Mouse (Mus musculus) myocyte (in vitro differentiated cells): ENCODE data around the gene Tcf7. TPM values are rescaled to one million over a fixed set of nuclear protein-coding genes. Genes with fewer than 3 reads are reported as not detected.

Source experiments
- H3K27me3 ChIP-seq: one replicate; pipeline ENCODE4 v1.6.1; 2011; ENCODE audit not compliant: control insufficient read depth, insufficient read depth, insufficient read length
- H3K36me3 ChIP-seq: one replicate; pipeline ENCODE4 v1.6.1; 2011; ENCODE audit not compliant: control insufficient read depth, insufficient read depth
- H3K4me2 ChIP-seq: one replicate; pipeline ENCODE4 v1.6.1; 2011; ENCODE audit warnings: low read depth, control low read depth
- H3K4me3 ChIP-seq: one replicate; pipeline ENCODE4 v1.5.1; 2011; ENCODE audit warnings: mild to moderate bottlenecking, control low read depth, moderate library complexity
- H3K79me2 ChIP-seq: one replicate; pipeline ENCODE4 v1.6.1; 2011; ENCODE audit not compliant: control insufficient read depth, insufficient read depth
- H3ac ChIP-seq: one replicate; pipeline ENCODE4 v1.6.1; 2011; ENCODE audit not compliant: control insufficient read depth, insufficient read length
- CEBPB ChIP-seq: IDR thresholded peaks from 2 replicates; pipeline ENCODE4 v1.6.1; 2011; ENCODE audit warnings: mild to moderate bottlenecking, moderate library complexity; ENCODE audit not compliant: poor library complexity, insufficient read depth, severe bottlenecking
- E2F4 ChIP-seq: IDR thresholded peaks from one replicate; pipeline ENCODE4 v1.6.1; 2011; ENCODE audit warnings: mild to moderate bottlenecking, control low read depth, moderate library complexity; ENCODE audit not compliant: insufficient read depth
- MAX ChIP-seq: IDR thresholded peaks from one replicate; pipeline ENCODE4 v1.6.1; 2011; ENCODE audit warnings: low read depth, mild to moderate bottlenecking, control low read depth
- MYOD1 ChIP-seq, 3 experiments: IDR thresholded peaks; one replicate each; pipeline ENCODE4 v1.6.1; 2011; ENCODE audit warnings: control low read depth in 2 of 3, low read depth in 2 of 3, mild to moderate bottlenecking in 2 of 3, moderate library complexity in 1 of 3; ENCODE audit not compliant: insufficient read length in 2 of 3, control insufficient read depth in 1 of 3
- MYOG ChIP-seq, 3 experiments: IDR thresholded peaks; one replicate each; pipeline ENCODE4 v1.6.1; 2011; ENCODE audit warnings: control low read depth in 2 of 3, low read depth in 2 of 3, mild to moderate bottlenecking in 2 of 3; ENCODE audit not compliant: insufficient read length in 2 of 3, control insufficient read depth in 1 of 3, insufficient read depth in 1 of 3
- POLR2A ChIP-seq: IDR thresholded peaks from one replicate; pipeline ENCODE4 v1.6.1; 2011; ENCODE audit warnings: low read depth, mild to moderate bottlenecking, control low read depth, moderate library complexity; ENCODE audit not compliant: insufficient read length
- POLR2AphosphoS2 ChIP-seq: IDR thresholded peaks from one replicate; pipeline ENCODE4 v1.6.1; 2011; ENCODE audit warnings: low read depth, control low read depth; ENCODE audit not compliant: insufficient read length
- REST ChIP-seq: IDR thresholded peaks from one replicate; pipeline ENCODE4 v1.6.1; 2011; ENCODE audit warnings: mild to moderate bottlenecking, control low read depth, moderate library complexity; ENCODE audit not compliant: insufficient read depth, insufficient read length
- SRF ChIP-seq: IDR thresholded peaks from one replicate; pipeline ENCODE4 v1.6.1; 2011; ENCODE audit warnings: low read depth; ENCODE audit not compliant: control insufficient read depth, insufficient read length
- TCF12 ChIP-seq: IDR thresholded peaks from one replicate; pipeline ENCODE4 v1.6.1; 2011; ENCODE audit warnings: mild to moderate bottlenecking, control low read depth; ENCODE audit not compliant: poor library complexity, insufficient read depth, severe bottlenecking
- TCF3 ChIP-seq: IDR thresholded peaks from one replicate; pipeline ENCODE4 v1.6.1; 2011; ENCODE audit warnings: low read depth, control low read depth; ENCODE audit not compliant: insufficient read length
- USF1 ChIP-seq: IDR thresholded peaks from one replicate; pipeline ENCODE4 v1.6.1; 2011; ENCODE audit warnings: low read depth, mild to moderate bottlenecking, control low read depth, moderate library complexity
- polyA plus RNA-seq: library from polyadenylated mRNA; unstranded; fragments of >200 nt; fragmentation: generic; extraction: Trizol; gene quantifications from one replicate; pipeline ENCODE4 v1.2.1, GENCODE M21; 2012; ENCODE audit warnings: missing spikeins

Tcf7 gene
- polyA plus RNA-seq, 1 experiment: 17.3 TPM

DNA sequence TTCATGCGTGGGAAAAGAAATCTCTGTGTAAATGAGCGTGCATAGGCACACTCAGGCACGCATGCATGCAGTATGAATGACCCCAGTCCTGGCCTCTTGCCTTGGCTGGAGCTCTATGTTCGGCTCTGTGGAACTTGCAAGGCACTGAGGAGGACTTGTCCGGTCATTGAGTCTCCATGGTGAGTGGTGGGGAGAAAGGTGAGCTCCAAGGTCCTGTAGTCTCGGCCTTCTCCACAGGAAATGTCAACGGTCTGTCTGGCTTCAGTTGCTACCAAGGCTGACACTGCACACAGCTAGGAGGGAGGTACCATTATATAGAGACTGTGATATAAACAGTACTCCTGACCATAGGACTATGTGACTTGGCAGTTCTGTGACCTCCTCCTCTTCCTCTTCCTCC is 23.6 kb upstream of the Tcf7 start:
- no peaks in the 10 kb centered on the region for H3K79me2 ChIP-seq
- no peaks in the 10 kb centered on the region for H3K27me3 ChIP-seq
- H3K4me3 ChIP-seq: no peak overlapping the region
- H3ac ChIP-seq: no peak overlapping the region
- no peak for TF ChIP-seq SRF
- no peak for TF ChIP-seq TCF3
- TF ChIP-seq USF1: no peak
- TF ChIP-seq TCF12: no peak
- no peak for TF ChIP-seq CEBPB
- no peak for TF ChIP-seq POLR2A
- no peak for TF ChIP-seq POLR2AphosphoS2
- TF ChIP-seq MYOG (IDR thresholded peaks at IDR 0.05; ENCODE audit: control insufficient read depth in 1 of 3, insufficient read depth in 1 of 3, insufficient read length in 2 of 3, low read depth in 2 of 3): no peak
- TF ChIP-seq MAX: no peak
- TF ChIP-seq MYOD1 (IDR thresholded peaks at IDR 0.05; ENCODE audit: control insufficient read depth in 1 of 3, insufficient read length in 2 of 3, low read depth in 2 of 3): no peak
- TF ChIP-seq REST: no peak
- no peak for TF ChIP-seq E2F4
- H3K36me3 ChIP-seq: no peaks in the 10 kb centered on the region
- no peak overlapping the region for H3K4me2 ChIP-seq

DNA sequence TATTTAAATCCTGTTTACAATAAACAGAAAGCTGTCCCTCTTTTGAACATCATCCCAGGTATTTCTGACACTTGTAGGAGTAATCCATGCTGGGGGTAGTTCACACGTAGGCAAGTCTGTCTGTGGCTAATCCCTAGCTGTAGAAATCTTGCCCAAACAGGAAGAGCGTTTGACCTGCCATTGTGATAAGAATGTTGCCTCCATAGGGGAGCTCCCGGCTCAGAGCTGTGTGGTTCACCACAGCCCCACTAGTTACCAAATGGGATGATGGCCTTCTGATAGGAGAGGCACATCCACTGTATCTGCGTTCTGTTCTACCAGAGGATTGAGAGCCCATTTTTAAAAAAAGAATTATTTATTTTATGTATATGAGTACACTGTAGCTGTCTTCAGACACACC is 22.5 kb upstream of the Tcf7 start:
- H3K27me3 ChIP-seq: no peaks in the 10 kb centered on the region
- TF ChIP-seq E2F4 (no peak), SRF (no peak), POLR2A (no peak), TCF3 (no peak), MYOG (IDR thresholded peaks at IDR 0.05; ENCODE audit: control insufficient read depth in 1 of 3, insufficient read depth in 1 of 3, insufficient read length in 2 of 3, low read depth in 2 of 3) (no peak), USF1 (no peak)
- no peak overlapping the region for H3K4me3 ChIP-seq
- H3K4me2 ChIP-seq: no peak overlapping the region
- no peaks in the 10 kb centered on the region for H3K36me3 ChIP-seq
- H3ac ChIP-seq: no peak overlapping the region
- no peaks in the 10 kb centered on the region for H3K79me2 ChIP-seq

GRCm38 (mm10) chr11:52302668-52303067 is 19.9 kb upstream of the Tcf7 start:
- H3K27me3 ChIP-seq: no peaks in the 10 kb centered on the region
- H3K4me3 ChIP-seq: no peak overlapping the region
- H3K79me2 ChIP-seq: no peaks in the 10 kb centered on the region
- H3K4me2 ChIP-seq: no peak overlapping the region
- no peaks in the 10 kb centered on the region for H3K36me3 ChIP-seq
- no peak overlapping the region for H3ac ChIP-seq
- TF ChIP-seq SRF: no peak

DNA sequence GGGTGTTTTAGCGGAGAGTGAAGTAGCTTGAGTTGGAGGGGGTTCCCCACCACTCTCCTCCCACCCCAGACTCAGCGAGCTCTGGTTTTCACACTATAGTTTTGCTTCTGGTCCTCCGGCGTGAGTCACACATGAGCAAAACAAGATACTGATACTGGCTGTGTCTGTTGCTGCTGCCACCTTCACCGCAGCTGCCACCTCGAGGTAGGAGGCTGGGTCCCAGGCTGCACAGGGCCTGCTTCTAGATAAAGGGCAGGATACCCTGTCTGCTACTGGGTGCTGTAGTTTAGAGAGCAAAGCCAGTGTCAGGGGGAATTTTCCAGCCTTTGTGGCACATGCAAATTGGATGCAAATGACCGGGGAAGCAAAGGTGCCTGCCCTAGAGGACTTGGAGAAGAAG is 16.9 kb upstream of the Tcf7 start:
- H3K36me3 ChIP-seq: no peaks in the 10 kb centered on the region
- no peak overlapping the region for H3ac ChIP-seq
- TF ChIP-seq POLR2AphosphoS2: no peak
- TF ChIP-seq MAX: no peak
- no peak for TF ChIP-seq CEBPB
- no peak for TF ChIP-seq TCF3
- no peak for TF ChIP-seq MYOD1 (IDR thresholded peaks at IDR 0.05; ENCODE audit: control insufficient read depth in 1 of 3, insufficient read length in 2 of 3, low read depth in 2 of 3)
- no peak for TF ChIP-seq REST
- no peak for TF ChIP-seq POLR2A
- no peak for TF ChIP-seq E2F4
- no peak for TF ChIP-seq USF1
- TF ChIP-seq SRF: no peak
- no peak for TF ChIP-seq MYOG (IDR thresholded peaks at IDR 0.05; ENCODE audit: control insufficient read depth in 1 of 3, insufficient read depth in 1 of 3, insufficient read length in 2 of 3, low read depth in 2 of 3)
- TF ChIP-seq TCF12: no peak
- no peak overlapping the region for H3K4me2 ChIP-seq
- no peaks in the 10 kb centered on the region for H3K27me3 ChIP-seq
- H3K79me2 ChIP-seq: no peaks in the 10 kb centered on the region
- no peak overlapping the region for H3K4me3 ChIP-seq

- no peak overlapping the region for H3K4me3 ChIP-seq
- no peaks in the 10 kb centered on the region for H3K27me3 ChIP-seq
- H3ac ChIP-seq: no peak overlapping the region
- no peaks in the 10 kb centered on the region for H3K36me3 ChIP-seq
- H3K79me2 ChIP-seq: no peaks in the 10 kb centered on the region
- no peak overlapping the region for H3K4me2 ChIP-seq
- TF ChIP-seq MYOG (IDR thresholded peaks at IDR 0.05; ENCODE audit: control insufficient read depth in 1 of 3, insufficient read depth in 1 of 3, insufficient read length in 2 of 3, low read depth in 2 of 3): no peak
- TF ChIP-seq MYOD1 (IDR thresholded peaks at IDR 0.05; ENCODE audit: control insufficient read depth in 1 of 3, insufficient read length in 2 of 3, low read depth in 2 of 3): no peak
- TF ChIP-seq TCF12: no peak
- no peak for TF ChIP-seq POLR2A
- no peak for TF ChIP-seq REST
- TF ChIP-seq SRF: no peak
- TF ChIP-seq USF1: no peak
- TF ChIP-seq MAX: no peak
- no peak for TF ChIP-seq CEBPB
- no peak for TF ChIP-seq POLR2AphosphoS2
These were observed 16.1 kb upstream of the Tcf7 start for GRCm38 (mm10) chr11:52298955-52299354.
